Mouse (Mus musculus) liver, embryonic 14.5 days (tissue): ENCODE measurements around the gene Calm3. TPM values are rescaled to one million over a fixed set of nuclear protein-coding genes. Genes with fewer than 3 reads are reported as not detected.

Experiments used
- ATAC-seq: fragments of 200-750 bp; cut with Nextera tagmentation; 2 replicates; pipeline ENCODE4 v1.8.0; 2017; ENCODE audit warnings: moderate number of reproducible peaks, mild to moderate bottlenecking, moderate library complexity; ENCODE audit not compliant: insufficient read depth
- DNase-seq, 3 experiments: peaks; one replicate each; pipeline ENCODE4 v3.0.0-alpha.2; 2012 to 2013; ENCODE audit warnings: low read depth in 3 of 3, low spot score in 3 of 3
- H3K27ac ChIP-seq: fragments of 300-500 bp; sonication (generic); 2 replicates; pipeline ENCODE4 v1.5.1; 2014; ENCODE audit warnings: moderate library complexity, mild to moderate bottlenecking, control low read depth, inconsistent platforms
- H3K27me3 ChIP-seq: fragments of 300-500 bp; sonication (generic); 2 replicates; pipeline ENCODE4 v1.6.1; 2014; ENCODE audit warnings: mild to moderate bottlenecking, low read length, moderate library complexity; ENCODE audit not compliant: control insufficient read depth, insufficient read depth
- H3K36me3 ChIP-seq: fragments of 300-500 bp; sonication (generic); replicated peaks from 2 replicates; pipeline ENCODE4 v1.6.1; 2014; ENCODE audit warnings: low read depth; ENCODE audit not compliant: control insufficient read depth, insufficient read depth
- H3K4me1 ChIP-seq, 2 experiments: fragments of 200-500 bp in 1 of 2; fragments of 300-500 bp in 1 of 2; sonication (generic) in 1 of 2; replicated peaks; 2 replicates each; pipeline ENCODE4 v1.6.1; 2012 to 2014; ENCODE audit warnings: antibody characterized with exemption in 1 of 2, inconsistent platforms in 1 of 2, low read length in 1 of 2; ENCODE audit not compliant: control insufficient read depth in 2 of 2, insufficient read depth in 2 of 2
- H3K4me2 ChIP-seq: fragments of 300-500 bp; sonication (generic); 2 replicates; pipeline ENCODE4 v1.6.1; 2014; ENCODE audit warnings: low read depth, mild to moderate bottlenecking, control low read depth, moderate library complexity
- H3K4me3 ChIP-seq, 2 experiments: fragments of 200-500 bp in 1 of 2; fragments of 300-500 bp in 1 of 2; sonication (generic) in 1 of 2; 2 replicates each; pipeline ENCODE4 v1.5.1; 2012 to 2014; ENCODE audit warnings: low read depth in 2 of 2, low read length in 2 of 2, mild to moderate bottlenecking in 2 of 2, control low read depth in 1 of 2, inconsistent platforms in 1 of 2, moderate library complexity in 1 of 2; ENCODE audit not compliant: insufficient read depth in 1 of 2
- H3K9ac ChIP-seq: fragments of 300-500 bp; sonication (generic); replicated peaks from 2 replicates; pipeline ENCODE4 v1.6.1; 2014; ENCODE audit warnings: mild to moderate bottlenecking, control low read depth, moderate library complexity
- H3K9me3 ChIP-seq: fragments of 300-500 bp; sonication (generic); 2 replicates; pipeline ENCODE4 v1.6.1; 2016; ENCODE audit warnings: low read length, mixed read lengths; ENCODE audit not compliant: control insufficient read depth
- CTCF ChIP-seq: IDR thresholded peaks from 2 replicates; pipeline ENCODE4 v1.5.1; 2016; ENCODE audit warnings: antibody characterized with exemption, low read depth, control low read depth
- EP300 ChIP-seq: IDR thresholded peaks from 2 replicates; pipeline ENCODE4 v1.6.1; 2016; ENCODE audit warnings: antibody characterized with exemption, low read depth
- WGBS: fragments of 180-500 bp; shearing (Covaris S2); extraction: QIAGEN DNeasy Blood & Tissue Kit; methylation state at CpG from one replicate; pipeline ENCODE4 v1.1.7; 2014; ENCODE audit not compliant: insufficient replicate concordance; 5-methylcytosine and 5-hydroxymethylcytosine counted together
- polyA plus RNA-seq, 2 experiments: library from polyadenylated mRNA; depleted of rRNA in 1 of 2; stranded (reverse) in 1 of 2; unstranded in 1 of 2; fragments of >200 nt; fragmentation: Nextera tagmentation in 1 of 2; extraction: Ambion mirVana in 1 of 2; gene quantifications; 2 replicates each; pipeline versions ENCODE4 v1.2.1 to v1.2.3; 2012 to 2014

The Calm3 gene
- polyA plus RNA-seq, 2 experiments: 90.3 to 122 TPM

- Histone ChIP-seq H3K9me3 (no peaks in the 10 kb centered on the region), H3K36me3 (peaks cover 37% of the 10 kb centered on the region), H3K4me3 (no peak overlapping the region), H3K9ac (no peak overlapping the region), H3K27me3 (no peaks in the 10 kb centered on the region), H3K4me1 (peaks cover 4 to 11% of the 10 kb centered on the region in 2 experiments; a peak in 3 of 4 replicates), H3K27ac (no peak overlapping the region), H3K4me2 (no peak overlapping the region)
- TF ChIP-seq EP300 (no peak), CTCF (no peak)
- DNase-seq (no peak), ATAC-seq (no peak)
- WGBS: 90% methylated on average over 32 of the region's 32 CpGs
Observed at GRCm38 (mm10) chr7:16915461-16916340, 8.2 kb downstream of the Calm3 start.

GRCm38 (mm10) chr7:16914453-16915343, 9.2 kb downstream of the Calm3 start:
- peaks cover 37% of the 10 kb centered on the region for H3K36me3 ChIP-seq
- no peak overlapping the region for H3K27ac ChIP-seq
- H3K4me3 ChIP-seq: no peak overlapping the region
- H3K9ac ChIP-seq: no peak overlapping the region
- H3K4me2 ChIP-seq: no peak overlapping the region
- H3K9me3 ChIP-seq: no peaks in the 10 kb centered on the region
- WGBS: 79% methylated on average over 18 of the region's 18 CpGs
- no peak for ATAC-seq
- H3K27me3 ChIP-seq: no peaks in the 10 kb centered on the region
- peaks cover 4% of the 10 kb centered on the region in 2 experiments; a peak in 3 of 4 replicates for H3K4me1 ChIP-seq
- no peak for DNase-seq
- TF ChIP-seq CTCF (no peak), EP300 (no peak)

- WGBS: 29% methylated on average over 10 of the region's 10 CpGs
- TF ChIP-seq CTCF (peak; percentile 95), EP300 (no peak)
- ATAC-seq: peak; percentile 60
- no peaks in the 10 kb centered on the region for H3K27me3 ChIP-seq
- H3K27ac ChIP-seq: no peak overlapping the region
- no peak overlapping the region for H3K4me2 ChIP-seq
- H3K9ac ChIP-seq: no peak overlapping the region
- no peak for DNase-seq
- no peaks in the 10 kb centered on the region for H3K4me1 ChIP-seq
- H3K4me3 ChIP-seq: no peak overlapping the region
- H3K9me3 ChIP-seq: no peaks in the 10 kb centered on the region
- peaks cover 37% of the 10 kb centered on the region for H3K36me3 ChIP-seq
Observed at GRCm38 (mm10) chr7:16913806-16914452, 10.0 kb downstream of the Calm3 start.

GRCm38 (mm10) chr7:16912360-16912759, 11.6 kb downstream of the Calm3 start:
- DNase-seq (no peak), ATAC-seq (no peak)

More at GRCm38 (mm10) chr7:16912360-16912759, 11.6 kb downstream of the Calm3 start:
- no peaks in the 10 kb centered on the region for H3K4me1 ChIP-seq
- 73% methylated on average over 6 of the region's 6 CpGs for WGBS
- no peak overlapping the region for H3K4me3 ChIP-seq
- H3K27me3 ChIP-seq: no peaks in the 10 kb centered on the region; the same call in 1 of the 2 replicates
- peaks cover 25% of the 10 kb centered on the region for H3K36me3 ChIP-seq
- H3K27ac ChIP-seq: no peak overlapping the region
- H3K4me2 ChIP-seq: no peak overlapping the region
- H3K9me3 ChIP-seq: no peaks in the 10 kb centered on the region
- TF ChIP-seq CTCF (no peak), EP300 (no peak)
- no peak overlapping the region for H3K9ac ChIP-seq
